In the genomic region with DNA sequence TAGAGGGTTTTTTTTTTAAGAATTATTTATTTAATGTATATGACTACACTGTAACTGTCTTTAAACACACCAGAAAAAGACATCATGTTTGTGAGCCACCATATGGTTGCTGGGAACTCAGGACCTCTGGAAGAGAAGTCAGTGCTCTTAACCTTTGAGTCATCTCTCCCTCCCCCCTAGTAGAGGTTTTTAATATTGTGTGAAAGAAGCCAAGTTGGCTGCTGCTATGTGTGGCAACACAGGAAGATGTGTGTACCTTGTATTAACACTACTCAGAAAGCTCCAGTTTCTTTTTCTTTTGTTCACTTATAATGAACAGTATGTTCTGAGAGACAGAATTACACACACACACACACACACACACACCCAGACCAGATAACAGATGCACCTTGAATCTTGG, we compare ENCODE assay signal across 19 mouse cellular contexts.
DNase-seq lines count a peak whose midpoint lies in the region; ATAC-seq lines count a peak whose summit lies in the region.
"Had no signal": no experiment of that assay in that cellular context is flagged by ENCODE, and none has a peak within 500 bp of the region (broad histone marks: within the 10 kb centered on the region; RNA-seq: fewer than 3 reads in every experiment).

No protein-coding gene starts in this region.

- peak; percentile 20 to 32 for DNase-seq in cerebellum, postnatal 10 days
- no peak for DNase-seq in cerebellum, postnatal 4 days (ENCODE audit: low spot score in 2 of 2)
- DNase-seq in 416B (ENCODE audit: low read depth), result peak; percentile 52
- no peak for DNase-seq in layer of hippocampus, postnatal 10 days (ENCODE audit: low spot score in 2 of 2)
- DNase-seq: adrenal gland, adult 2 months; adrenal gland, postnatal 14 days; cerebellum, adult 18-20 months; cerebellum, adult 9-11 months; forebrain, postnatal 0 days; gastrocnemius, adult 2 months; gastrocnemius, postnatal 14 days; heart, adult 18-20 months; heart, postnatal 14 days; heart, postnatal 4 days; kidney, adult 2 months had no signal

- peak; percentile 42 for ATAC-seq in granulocyte monocyte progenitor cell, adult 5-6 weeks (replicated peaks; ENCODE audit: poor library complexity, severe bottlenecking)
- no peak for ATAC-seq in megakaryocyte-erythroid progenitor cell, adult 5-6 weeks (replicated peaks; ENCODE audit: low FRiP score, low TSS enrichment, poor library complexity, severe bottlenecking)
- ATAC-seq: forebrain, embryonic 14.5 days; forebrain, postnatal 0 days; intestine, postnatal 0 days had no signal

Comparison
In these comparisons a context has a peak if more than half of its experiments do, and no peak if none do; other contexts are left out.
1. DNase-seq: peak in cerebellum, postnatal 10 days (2 of 2) and 416B (single experiment); none in cerebellum, postnatal 4 days (0 of 2) and layer of hippocampus, postnatal 10 days (0 of 2).